Mouse (Mus musculus) stomach, postnatal 0 days (tissue): Measurements from ENCODE around the gene Hoxa3.

Experiments
- CTCF ChIP-seq: IDR thresholded peaks from 2 replicates; pipeline ENCODE4 v1.5.1; 2016; ENCODE audit warnings: antibody characterized with exemption, low read depth, mild to moderate bottlenecking, moderate library complexity
- EP300 ChIP-seq: optimal IDR thresholded peaks from 2 replicates; pipeline ENCODE3; 2016; ENCODE audit warnings: antibody characterized with exemption

DNA sequence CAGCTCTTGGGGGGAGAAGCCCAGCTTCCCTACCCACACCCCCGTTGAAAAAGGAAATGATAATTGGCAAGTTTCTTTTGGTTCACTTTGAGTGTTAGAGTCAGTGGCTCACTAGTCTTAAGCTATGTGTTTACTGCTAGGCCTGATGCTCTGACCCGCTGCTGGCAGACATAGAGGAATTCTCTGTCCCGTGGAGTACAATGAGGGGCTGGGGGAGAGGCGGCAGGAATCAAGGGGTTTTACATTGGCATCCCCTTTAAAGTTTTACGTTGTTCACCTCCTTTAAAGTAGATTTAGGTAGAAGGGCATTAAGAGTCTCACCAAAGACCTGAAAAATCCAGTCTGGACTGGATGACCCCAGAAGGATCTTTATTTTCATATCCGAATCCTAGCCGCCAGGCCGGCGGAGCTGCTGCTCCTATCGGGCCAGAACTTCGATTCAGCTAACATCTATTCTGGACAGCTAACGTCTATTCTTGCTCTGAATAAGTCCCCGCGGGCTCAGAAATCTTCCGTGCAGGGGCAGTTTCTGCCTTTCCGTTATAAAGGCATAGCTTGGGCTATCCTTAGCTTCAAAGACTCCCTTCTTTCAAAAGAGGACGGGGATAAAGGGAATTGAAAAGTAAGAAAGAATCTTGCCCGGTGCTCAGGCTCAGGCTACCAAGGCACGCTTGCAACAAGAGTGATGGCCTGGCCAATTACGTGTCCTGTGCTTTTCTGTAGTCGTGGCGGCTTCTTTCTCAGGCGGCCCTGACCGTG lies 39.1 kb upstream of the Hoxa3 start:
- TF ChIP-seq CTCF (no peak), EP300 (no peak)
